Mouse (Mus musculus): ENCODE data around the gene Mmp14. TPM values are rescaled to one million over a fixed set of nuclear protein-coding genes. Genes with fewer than 3 reads are reported as not detected.
A peak's percentile ranks its signal among the peaks of the same experiment; 100 is the strongest.

Gene Mmp14
- polyA plus RNA-seq, 1 experiment from 2014 or later, result 120 TPM

DNA sequence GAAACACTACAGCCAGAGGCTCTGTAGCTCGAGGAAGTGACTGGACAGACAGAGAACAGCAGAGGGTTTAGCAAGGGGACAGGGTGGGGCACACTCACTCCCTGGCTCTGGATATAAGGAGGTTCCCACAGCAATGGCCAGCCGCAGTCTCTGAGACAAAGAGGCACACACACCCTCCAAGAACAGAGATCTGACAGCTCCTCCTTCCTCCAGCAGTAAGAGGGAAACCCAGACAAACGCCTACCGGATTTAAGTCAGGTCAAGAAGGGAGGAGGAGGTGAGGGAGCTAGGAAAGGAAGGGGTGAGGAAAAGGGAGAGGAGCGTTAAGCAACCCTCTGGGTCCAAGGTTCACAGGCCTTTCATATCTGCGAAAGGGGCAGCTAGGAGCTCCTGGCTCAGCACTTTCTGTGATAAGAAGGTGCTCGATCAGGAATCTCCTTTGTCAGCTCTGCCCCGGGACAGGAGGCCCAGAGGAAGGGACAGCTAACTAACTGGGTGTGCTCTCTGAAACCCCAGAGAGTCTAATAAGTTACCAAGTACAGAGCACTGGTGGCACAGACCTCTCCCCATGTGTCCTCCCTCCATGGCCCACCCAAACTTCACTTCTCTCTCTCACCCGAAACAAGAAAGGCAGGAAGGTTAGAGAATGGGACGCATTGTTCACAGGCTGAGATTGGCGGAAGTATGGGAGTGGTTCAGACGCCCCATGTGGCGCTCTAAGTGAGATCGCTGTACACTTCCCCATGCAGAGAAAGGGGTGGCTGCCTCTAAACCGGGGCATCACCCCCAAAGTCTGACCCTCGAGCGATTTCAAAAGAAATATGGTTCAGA is 21.2 kb upstream of the Mmp14 start:
- Histone ChIP-seq H3K36me3 (ENCODE audit: control insufficient read depth, insufficient read depth, low read length) (no peaks in the 10 kb centered on the region), H3K9me3 (replicated peaks; ENCODE audit: control insufficient read depth, low read length) (no peaks in the 10 kb centered on the region), H3K4me1 (ENCODE audit: control insufficient read depth, insufficient read depth, low read length) (peaks cover 17% of the 10 kb centered on the region), H3K4me3 (replicated peaks; ENCODE audit: low read length) (peak overlapping the region; percentile 29), H3K27ac (ENCODE audit: low read length) (peak overlapping the region; percentile 93), H3K27me3 (ENCODE audit: control insufficient read depth, insufficient read depth, low read length) (no peaks in the 10 kb centered on the region), H3K9ac (ENCODE audit: low read length) (peak overlapping the region; percentile 66), H3K4me2 (ENCODE audit: low read depth, low read length) (peak overlapping the region; percentile 37)
- WGBS, result 29% methylated on average over 17 of the region's 17 CpGs
- peak; percentile 87 for ATAC-seq (ENCODE audit: insufficient read depth, low FRiP score)

DNA sequence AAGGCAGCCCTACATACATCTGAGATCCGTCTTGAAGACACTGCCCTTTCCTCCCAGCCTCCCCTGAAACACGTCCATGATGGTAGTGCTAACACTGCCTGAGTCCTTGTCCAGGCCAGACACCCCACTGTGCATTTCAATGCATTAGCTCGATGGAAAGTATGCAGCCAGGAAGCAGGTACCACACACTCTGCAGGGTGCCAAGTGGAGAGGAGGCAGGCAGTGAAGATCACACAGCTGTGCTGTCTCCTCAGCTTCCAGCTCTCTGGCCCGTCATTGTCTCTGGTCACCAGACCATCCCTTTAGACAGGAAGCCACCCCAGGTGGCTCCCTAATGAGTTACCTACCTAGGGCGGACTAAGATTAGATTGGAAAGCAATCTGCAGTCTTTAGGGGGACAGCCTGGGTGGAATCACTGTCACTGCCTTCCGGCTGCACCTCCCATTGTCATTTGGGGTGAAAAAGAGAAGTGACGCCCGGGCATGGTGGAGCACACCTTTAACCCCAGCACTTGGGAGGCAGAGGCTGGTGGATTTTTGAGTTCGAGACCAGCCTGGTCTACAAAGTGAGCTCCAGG is 19.3 kb upstream of the Mmp14 start:
- H3K4me2 ChIP-seq (ENCODE audit: low read depth, low read length), result no peak overlapping the region
- peaks cover 23% of the 10 kb centered on the region for H3K4me1 ChIP-seq (ENCODE audit: control insufficient read depth, insufficient read depth, low read length)
- WGBS, result 69% methylated on average over 9 of the region's 9 CpGs
- H3K9ac ChIP-seq (ENCODE audit: low read length), result no peak overlapping the region
- ATAC-seq (ENCODE audit: insufficient read depth, low FRiP score), result no peak
- H3K27ac ChIP-seq (ENCODE audit: low read length), result no peak overlapping the region
- no peaks in the 10 kb centered on the region for H3K9me3 ChIP-seq (replicated peaks; ENCODE audit: control insufficient read depth, low read length)
- no peaks in the 10 kb centered on the region for H3K27me3 ChIP-seq (ENCODE audit: control insufficient read depth, insufficient read depth, low read length)
- no peaks in the 10 kb centered on the region for H3K36me3 ChIP-seq (ENCODE audit: control insufficient read depth, insufficient read depth, low read length)
- H3K4me3 ChIP-seq (replicated peaks; ENCODE audit: low read length), result no peak overlapping the region

- Histone ChIP-seq H3K9ac (ENCODE audit: low read length) (no peak overlapping the region; the same call in 1 of the 2 replicates), H3K4me3 (replicated peaks; ENCODE audit: low read length) (no peak overlapping the region), H3K4me1 (ENCODE audit: control insufficient read depth, insufficient read depth, low read length) (peaks cover 28% of the 10 kb centered on the region), H3K27me3 (ENCODE audit: control insufficient read depth, insufficient read depth, low read length) (no peaks in the 10 kb centered on the region), H3K9me3 (replicated peaks; ENCODE audit: control insufficient read depth, low read length) (no peaks in the 10 kb centered on the region), H3K36me3 (ENCODE audit: control insufficient read depth, insufficient read depth, low read length) (no peaks in the 10 kb centered on the region), H3K27ac (ENCODE audit: low read length) (no peak overlapping the region), H3K4me2 (ENCODE audit: low read depth, low read length) (no peak overlapping the region)
- ATAC-seq (ENCODE audit: insufficient read depth, low FRiP score), result no peak
- 52% methylated on average over 2 of the region's 2 CpGs for WGBS
Observed at GRCm38 (mm10) chr14:54412629-54413170, 18.7 kb upstream of the Mmp14 start.

DNA sequence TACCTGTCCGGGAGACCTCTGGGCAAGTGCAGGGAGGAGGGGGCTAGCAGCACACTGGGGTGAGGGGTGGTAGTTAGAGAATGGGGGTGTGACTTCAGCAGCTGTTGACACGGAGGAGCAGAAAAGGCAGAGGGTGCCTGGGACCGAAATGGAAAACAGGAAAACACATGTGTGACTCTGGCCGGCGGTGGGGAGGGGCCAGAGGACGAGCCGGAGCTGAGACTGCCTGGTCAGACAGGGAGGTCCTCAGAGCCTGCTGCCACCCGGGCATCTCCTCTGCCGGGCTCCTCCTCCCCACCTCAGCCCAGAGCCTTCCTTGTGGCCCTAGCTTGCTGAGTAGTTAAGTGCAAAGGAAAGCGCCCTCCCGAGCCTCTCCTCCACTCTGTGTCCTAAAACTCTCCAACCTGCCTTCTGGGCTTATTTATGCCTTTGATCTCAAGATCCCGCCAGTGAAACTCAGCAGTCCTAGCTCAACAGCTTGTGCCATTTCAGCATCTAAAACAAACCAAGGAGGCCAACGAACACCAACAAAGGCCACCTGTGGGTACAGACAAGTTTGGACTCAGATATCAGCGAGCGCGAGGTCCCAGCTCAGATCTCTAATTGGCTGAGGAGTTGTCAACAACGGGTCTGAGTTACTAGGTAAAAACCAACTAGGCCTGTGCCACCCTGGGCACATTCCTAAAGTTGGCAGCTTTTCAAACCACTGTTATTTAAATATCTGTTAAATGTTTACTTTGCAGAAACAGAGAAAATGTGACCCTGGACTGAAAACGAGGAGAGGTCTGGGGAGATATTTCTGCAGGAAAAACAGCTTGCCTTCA is 17.3 kb upstream of the Mmp14 start:
- H3K4me1 ChIP-seq (ENCODE audit: control insufficient read depth, insufficient read depth, low read length), result peaks cover 28% of the 10 kb centered on the region
- ATAC-seq (ENCODE audit: insufficient read depth, low FRiP score), result no peak
- peak overlapping the region; percentile 83 for H3K27ac ChIP-seq (ENCODE audit: low read length)
- peak overlapping the region; percentile 64 for H3K9ac ChIP-seq (ENCODE audit: low read length)
- WGBS, result 13% methylated on average over 18 of the region's 18 CpGs
- H3K9me3 ChIP-seq (replicated peaks; ENCODE audit: control insufficient read depth, low read length), result no peaks in the 10 kb centered on the region
- H3K36me3 ChIP-seq (ENCODE audit: control insufficient read depth, insufficient read depth, low read length), result no peaks in the 10 kb centered on the region
- H3K27me3 ChIP-seq (ENCODE audit: control insufficient read depth, insufficient read depth, low read length), result no peaks in the 10 kb centered on the region
- peak overlapping the region; percentile 53 for H3K4me2 ChIP-seq (ENCODE audit: low read depth, low read length)
- H3K4me3 ChIP-seq (replicated peaks; ENCODE audit: low read length), result peak overlapping the region; percentile 32

GRCm38 (mm10) chr14:54415241-54416020 is 16.0 kb upstream of the Mmp14 start:
- H3K27me3 ChIP-seq (ENCODE audit: control insufficient read depth, insufficient read depth, low read length), result no peaks in the 10 kb centered on the region
- peak overlapping the region; percentile 21; the same call in 1 of the 2 replicates for H3K9ac ChIP-seq (ENCODE audit: low read length)
- H3K27ac ChIP-seq (ENCODE audit: low read length), result no peak overlapping the region; the same call in 1 of the 2 replicates
- no peaks in the 10 kb centered on the region for H3K36me3 ChIP-seq (ENCODE audit: control insufficient read depth, insufficient read depth, low read length)
- H3K4me2 ChIP-seq (ENCODE audit: low read depth, low read length), result no peak overlapping the region
- peak; percentile 45; the same call in 1 of the 2 replicates for ATAC-seq (ENCODE audit: insufficient read depth, low FRiP score)
- H3K4me1 ChIP-seq (ENCODE audit: control insufficient read depth, insufficient read depth, low read length), result peaks cover 28% of the 10 kb centered on the region
- H3K4me3 ChIP-seq (replicated peaks; ENCODE audit: low read length), result no peak overlapping the region
- H3K9me3 ChIP-seq (replicated peaks; ENCODE audit: control insufficient read depth, low read length), result no peaks in the 10 kb centered on the region
- 36% methylated on average over 13 of the region's 13 CpGs for WGBS

- Histone ChIP-seq H3K4me3 (replicated peaks; ENCODE audit: low read length) (no peak overlapping the region), H3K27ac (ENCODE audit: low read length) (no peak overlapping the region), H3K36me3 (ENCODE audit: control insufficient read depth, insufficient read depth, low read length) (no peaks in the 10 kb centered on the region), H3K27me3 (ENCODE audit: control insufficient read depth, insufficient read depth, low read length) (no peaks in the 10 kb centered on the region), H3K4me2 (ENCODE audit: low read depth, low read length) (no peak overlapping the region), H3K9ac (ENCODE audit: low read length) (no peak overlapping the region), H3K4me1 (ENCODE audit: control insufficient read depth, insufficient read depth, low read length) (peaks cover 28% of the 10 kb centered on the region), H3K9me3 (replicated peaks; ENCODE audit: control insufficient read depth, low read length) (no peaks in the 10 kb centered on the region)
- no peak for ATAC-seq (ENCODE audit: insufficient read depth, low FRiP score)
- WGBS, result 59% methylated on average over 5 of the region's 5 CpGs
Observed at GRCm38 (mm10) chr14:54416229-54416775, 15.1 kb upstream of the Mmp14 start.

GRCm38 (mm10) chr14:54416830-54417229 is 14.6 kb upstream of the Mmp14 start:
- H3K27me3 ChIP-seq (ENCODE audit: control insufficient read depth, insufficient read depth, low read length), result no peaks in the 10 kb centered on the region
- H3K4me2 ChIP-seq (ENCODE audit: low read depth, low read length), result no peak overlapping the region
- no peaks in the 10 kb centered on the region for H3K9me3 ChIP-seq (replicated peaks; ENCODE audit: control insufficient read depth, low read length)
- H3K36me3 ChIP-seq (ENCODE audit: control insufficient read depth, insufficient read depth, low read length), result no peaks in the 10 kb centered on the region
- ATAC-seq (ENCODE audit: insufficient read depth, low FRiP score), result no peak
- no peak overlapping the region for H3K27ac ChIP-seq (ENCODE audit: low read length)
- peaks cover 28% of the 10 kb centered on the region for H3K4me1 ChIP-seq (ENCODE audit: control insufficient read depth, insufficient read depth, low read length)
- H3K4me3 ChIP-seq (replicated peaks; ENCODE audit: low read length), result no peak overlapping the region
- WGBS, result 90% methylated on average over 4 of the region's 4 CpGs
- H3K9ac ChIP-seq (ENCODE audit: low read length), result no peak overlapping the region

- 14% methylated on average over 19 of the region's 19 CpGs for WGBS
- no peak within 1 kb of the TSS for H3K27ac ChIP-seq (ENCODE audit: low read length)
- H3K9me3 ChIP-seq (replicated peaks; ENCODE audit: control insufficient read depth, low read length), result no peaks in the 10 kb centered on the region
- H3K9ac ChIP-seq (ENCODE audit: low read length), result peak within 1 kb of the TSS; percentile 51
- peak within 1 kb of the TSS; percentile 34; the same call in 1 of the 2 replicates for H3K4me2 ChIP-seq (ENCODE audit: low read depth, low read length)
- no peak for ATAC-seq (ENCODE audit: insufficient read depth, low FRiP score)
- H3K27me3 ChIP-seq (ENCODE audit: control insufficient read depth, insufficient read depth, low read length), result no peaks in the 10 kb centered on the region
- 0 out of 2 replicates have a peak within 1 kb of the TSS, but pooled peaks have one; percentile 8 for H3K4me3 ChIP-seq (replicated peaks; ENCODE audit: low read length)
- H3K36me3 ChIP-seq (ENCODE audit: control insufficient read depth, insufficient read depth, low read length), result no peaks in the 10 kb centered on the region
- H3K4me1 ChIP-seq (ENCODE audit: control insufficient read depth, insufficient read depth, low read length), result peaks cover 28% of the 10 kb centered on the region
Observed at GRCm38 (mm10) chr14:54417623-54418081, 13.8 kb upstream of the Mmp14 start, which contains the start of gene Slc7a7. TSS of gene Slc7a7 (minus strand) at chr14:54417780.
